Mouse (Mus musculus) intestine, postnatal 0 days (tissue): ENCODE measurements at regions not wholly inside any gene's neighbourhood (a gene's known extent, or its start where the extent isn't known, plus 50 kb on each side); places are given as distances from the start of the nearest gene placed in this dataset.

ENCODE experiments used
- ATAC-seq: fragments of 200-750 bp; cut with Nextera tagmentation; 2 replicates; pipeline ENCODE4 v1.8.0; 2017; ENCODE audit warnings: mild to moderate bottlenecking, moderate TSS enrichment, moderate library complexity
- H3K27ac ChIP-seq: fragments of 300-500 bp; sonication (generic); 2 replicates; pipeline ENCODE4 v1.5.1; 2014; ENCODE audit warnings: mild to moderate bottlenecking, low read depth, low read length, moderate library complexity
- H3K27me3 ChIP-seq: fragments of 300-500 bp; sonication (generic); replicated peaks from 2 replicates; pipeline ENCODE4 v1.6.1; 2014; ENCODE audit warnings: low read length, mixed read lengths; ENCODE audit not compliant: control insufficient read depth, insufficient read depth
- H3K36me3 ChIP-seq: fragments of 300-500 bp; sonication (generic); 2 replicates; pipeline ENCODE4 v1.6.1; 2014; ENCODE audit warnings: mild to moderate bottlenecking, moderate library complexity; ENCODE audit not compliant: control insufficient read depth, insufficient read depth
- H3K4me1 ChIP-seq: fragments of 300-500 bp; sonication (generic); replicated peaks from 2 replicates; pipeline ENCODE4 v1.6.1; 2014; ENCODE audit warnings: antibody characterized with exemption, low read length, mixed read lengths; ENCODE audit not compliant: control insufficient read depth, insufficient read depth
- H3K4me2 ChIP-seq: fragments of 300-500 bp; sonication (generic); replicated peaks from 2 replicates; pipeline ENCODE4 v1.6.1; 2014; ENCODE audit warnings: low read depth, mild to moderate bottlenecking, moderate library complexity
- H3K4me3 ChIP-seq: fragments of 300-500 bp; sonication (generic); 2 replicates; pipeline ENCODE4 v1.5.1; 2014; ENCODE audit warnings: low read depth, low read length
- H3K9ac ChIP-seq: fragments of 300-500 bp; sonication (generic); 2 replicates; pipeline ENCODE4 v1.6.1; 2014; ENCODE audit warnings: mild to moderate bottlenecking, low read depth, low read length
- H3K9me3 ChIP-seq: fragments of 300-500 bp; sonication (generic); 2 replicates; pipeline ENCODE4 v1.6.1; 2016; ENCODE audit warnings: mixed run types; ENCODE audit not compliant: control insufficient read depth
- CTCF ChIP-seq: sonication (generic); IDR thresholded peaks from 2 replicates; pipeline ENCODE4 v1.5.1; 2016; ENCODE audit warnings: low read depth, mild to moderate bottlenecking, control low read depth, antibody characterized with exemption, moderate library complexity
- WGBS: fragments of 180-500 bp; shearing (Covaris S2); extraction: QIAGEN DNeasy Blood & Tissue Kit; methylation state at CpG from one replicate; pipeline ENCODE4 v1.1.7; 2014; 5-methylcytosine and 5-hydroxymethylcytosine counted together

GRCm38 (mm10) chr15:86710429-86710828, 496.2 kb downstream of the Tbc1d22a start:
- ATAC-seq: no peak
- no peaks in the 10 kb centered on the region for H3K36me3 ChIP-seq
- H3K4me3 ChIP-seq: no peak overlapping the region
- no peak overlapping the region for H3K4me2 ChIP-seq
- H3K27me3 ChIP-seq: no peaks in the 10 kb centered on the region
- TF ChIP-seq CTCF: no peak
- 83% methylated on average over 2 of the region's 2 CpGs for WGBS
- no peak overlapping the region for H3K27ac ChIP-seq
- H3K9ac ChIP-seq: no peak overlapping the region
- 0 out of 2 replicates have a peak, but pooled peaks cover 2% of the 10 kb centered on the region for H3K9me3 ChIP-seq
- H3K4me1 ChIP-seq: no peaks in the 10 kb centered on the region

- no peak overlapping the region for H3K27ac ChIP-seq
- H3K4me3 ChIP-seq: no peak overlapping the region
- H3K36me3 ChIP-seq: no peaks in the 10 kb centered on the region
- H3K9me3 ChIP-seq: no peaks in the 10 kb centered on the region
- 56% methylated on average over 9 of the region's 9 CpGs for WGBS
- H3K9ac ChIP-seq: no peak overlapping the region
- H3K4me1 ChIP-seq: no peaks in the 10 kb centered on the region
- H3K27me3 ChIP-seq: no peaks in the 10 kb centered on the region
- TF ChIP-seq CTCF: no peak
- no peak for ATAC-seq
- no peak overlapping the region for H3K4me2 ChIP-seq
Measured at GRCm38 (mm10) chr15:86718376-86718775, 504.1 kb downstream of the Tbc1d22a start.

- ATAC-seq: no peak
- H3K4me1 ChIP-seq: no peaks in the 10 kb centered on the region
- 87% methylated on average over 12 of the region's 12 CpGs for WGBS
- H3K9me3 ChIP-seq: no peaks in the 10 kb centered on the region
- no peaks in the 10 kb centered on the region for H3K27me3 ChIP-seq
- no peak overlapping the region for H3K4me2 ChIP-seq
- no peak overlapping the region for H3K4me3 ChIP-seq
- no peaks in the 10 kb centered on the region for H3K36me3 ChIP-seq
- TF ChIP-seq CTCF: no peak
- H3K9ac ChIP-seq: no peak overlapping the region
- H3K27ac ChIP-seq: no peak overlapping the region
Measured at GRCm38 (mm10) chr15:86719088-86719487, 504.8 kb downstream of the Tbc1d22a start.

GRCm38 (mm10) chr15:86721131-86721530, 506.9 kb downstream of the Tbc1d22a start:
- Histone ChIP-seq H3K27ac (no peak overlapping the region), H3K9ac (no peak overlapping the region), H3K4me3 (no peak overlapping the region), H3K4me1 (no peaks in the 10 kb centered on the region), H3K36me3 (no peaks in the 10 kb centered on the region), H3K27me3 (no peaks in the 10 kb centered on the region), H3K9me3 (no peaks in the 10 kb centered on the region), H3K4me2 (no peak overlapping the region)
- no peak for ATAC-seq
- 54% methylated on average over 5 of the region's 5 CpGs for WGBS
- no peak for TF ChIP-seq CTCF

- Histone ChIP-seq H3K9me3 (no peaks in the 10 kb centered on the region), H3K27ac (no peak overlapping the region), H3K4me3 (no peak overlapping the region), H3K4me1 (no peaks in the 10 kb centered on the region), H3K27me3 (no peaks in the 10 kb centered on the region), H3K4me2 (no peak overlapping the region), H3K36me3 (no peaks in the 10 kb centered on the region), H3K9ac (no peak overlapping the region)
- no peak for ATAC-seq
- TF ChIP-seq CTCF: no peak
Measured at GRCm38 (mm10) chr15:86737945-86738344, 523.7 kb downstream of the Tbc1d22a start.

GRCm38 (mm10) chr15:86738356-86738755, 524.1 kb downstream of the Tbc1d22a start:
- no peaks in the 10 kb centered on the region for H3K36me3 ChIP-seq
- 24% methylated on average over 5 of the region's 5 CpGs for WGBS
- ATAC-seq: no peak

GRCm38 (mm10) chr15:86738776-86739175, 524.5 kb downstream of the Tbc1d22a start:
- Histone ChIP-seq H3K9me3 (no peaks in the 10 kb centered on the region), H3K36me3 (no peaks in the 10 kb centered on the region), H3K4me2 (no peak overlapping the region), H3K9ac (no peak overlapping the region), H3K27me3 (no peaks in the 10 kb centered on the region), H3K4me3 (no peak overlapping the region), H3K4me1 (no peaks in the 10 kb centered on the region), H3K27ac (no peak overlapping the region)
- 79% methylated on average over 5 of the region's 5 CpGs for WGBS
- no peak for ATAC-seq
- no peak for TF ChIP-seq CTCF

More at GRCm38 (mm10) chr15:86738356-86738755, 524.1 kb downstream of the Tbc1d22a start:
- Histone ChIP-seq H3K9ac (no peak overlapping the region), H3K9me3 (no peaks in the 10 kb centered on the region), H3K27ac (no peak overlapping the region), H3K4me2 (no peak overlapping the region), H3K4me1 (no peaks in the 10 kb centered on the region), H3K27me3 (no peaks in the 10 kb centered on the region), H3K4me3 (no peak overlapping the region)
- TF ChIP-seq CTCF: no peak
